In genomic region chr15:14123829-14124228, GRCm38 (mm10) we compare ENCODE assay signal across 25 mouse cellular contexts.
"Had no signal": no experiment of that assay in that cellular context is flagged by ENCODE, and none has a peak within 500 bp of the region (broad histone marks: within the 10 kb centered on the region; RNA-seq: fewer than 3 reads in every experiment).

No protein-coding gene starts in this region.

- H3K27me3 ChIP-seq: heart, embryonic 13.5 days; heart, embryonic 15.5 days; hindbrain, embryonic 13.5 days; hindbrain, embryonic 15.5 days; kidney, embryonic 15.5 days; limb, embryonic 12.5 days; liver, embryonic 13.5 days; liver, embryonic 15.5 days had no signal

- H3K4me3 ChIP-seq: heart, adult 2 months; heart, embryonic 13.5 days; heart, embryonic 15.5 days; hindbrain, embryonic 13.5 days; hindbrain, embryonic 15.5 days; kidney, embryonic 15.5 days; limb, embryonic 12.5 days; liver, embryonic 13.5 days; liver, embryonic 15.5 days had no signal

- H3K36me3 ChIP-seq: heart, embryonic 13.5 days; heart, embryonic 15.5 days; hindbrain, embryonic 13.5 days; hindbrain, embryonic 15.5 days; kidney, embryonic 15.5 days; limb, embryonic 12.5 days; liver, embryonic 13.5 days; liver, embryonic 15.5 days had no signal

- H3K27ac ChIP-seq: heart, adult 2 months; heart, embryonic 13.5 days; heart, embryonic 15.5 days; hindbrain, embryonic 13.5 days; hindbrain, embryonic 15.5 days; hindbrain, postnatal 0 days; kidney, embryonic 15.5 days; kidney, postnatal 0 days; limb, embryonic 12.5 days; liver, embryonic 13.5 days; liver, embryonic 15.5 days had no signal

- H3K4me1 ChIP-seq: heart, embryonic 13.5 days; heart, embryonic 15.5 days; hindbrain, embryonic 13.5 days; hindbrain, embryonic 15.5 days; kidney, embryonic 15.5 days; limb, embryonic 12.5 days; liver, embryonic 13.5 days; liver, embryonic 15.5 days had no signal

- H3K9me3 ChIP-seq: liver, embryonic 13.5 days; liver, embryonic 15.5 days had no signal

- DNase-seq: gastrocnemius, postnatal 14 days; gastrocnemius, postnatal 36 days; heart, adult 11 months; heart, adult 2 months; heart, postnatal 14 days; heart, postnatal 36 days; kidney, adult 11 months; kidney, adult 2 months; kidney, adult 9 months; kidney, postnatal 14 days; kidney, postnatal 36 days; layer of hippocampus, adult 9-11 months; layer of hippocampus, postnatal 36 days; left cerebral cortex, postnatal 4 days; liver; liver, embryonic 13.5 days had no signal
